Mouse (Mus musculus) heart, embryonic 11.5 days (tissue): Measurements from ENCODE around the gene Atxn7l1. TPM values are rescaled to one million over a fixed set of nuclear protein-coding genes. Genes with fewer than 3 reads are reported as not detected.

ENCODE experiments used
- ATAC-seq: fragments of 200-750 bp; cut with Nextera tagmentation; replicated peaks from 2 replicates; pipeline ENCODE4 v1.8.0; 2017; ENCODE audit warnings: moderate library complexity; ENCODE audit not compliant: insufficient number of reproducible peaks, low FRiP score, low TSS enrichment
- H3K27ac ChIP-seq: fragments of 300-500 bp; sonication (generic); 2 replicates; pipeline ENCODE4 v1.5.1; 2014; ENCODE audit warnings: mild to moderate bottlenecking, low read depth, low read length
- H3K27me3 ChIP-seq: fragments of 300-500 bp; sonication (generic); 2 replicates; pipeline ENCODE4 v1.6.1; 2014; ENCODE audit warnings: mild to moderate bottlenecking, low read length, mixed read lengths; ENCODE audit not compliant: control insufficient read depth, insufficient read depth
- H3K36me3 ChIP-seq: fragments of 300-500 bp; sonication (generic); 2 replicates; pipeline ENCODE4 v1.6.1; 2014; ENCODE audit warnings: mild to moderate bottlenecking, low read length, moderate library complexity, mixed read lengths; ENCODE audit not compliant: control insufficient read depth, insufficient read depth
- H3K4me1 ChIP-seq: fragments of 300-500 bp; sonication (generic); 2 replicates; pipeline ENCODE4 v1.6.1; 2014; ENCODE audit warnings: low read length; ENCODE audit not compliant: control insufficient read depth, insufficient read depth
- H3K4me2 ChIP-seq: fragments of 300-500 bp; sonication (generic); 2 replicates; pipeline ENCODE4 v1.6.1; 2014; ENCODE audit warnings: mild to moderate bottlenecking, moderate library complexity
- H3K4me3 ChIP-seq: fragments of 300-500 bp; sonication (generic); 2 replicates; pipeline ENCODE4 v1.5.1; 2014; ENCODE audit warnings: low read depth, low read length
- H3K9ac ChIP-seq: fragments of 300-500 bp; sonication (generic); 2 replicates; pipeline ENCODE4 v1.6.1; 2014; ENCODE audit warnings: mild to moderate bottlenecking, low read depth, low read length, moderate library complexity
- H3K9me3 ChIP-seq: fragments of 300-500 bp; sonication (generic); replicated peaks from 2 replicates; pipeline ENCODE4 v1.6.1; 2016; ENCODE audit warnings: low read length; ENCODE audit not compliant: control insufficient read depth
- WGBS: fragments of 180-500 bp; shearing (Covaris S2); extraction: QIAGEN DNeasy Blood & Tissue Kit; methylation state at CpG from one replicate; pipeline ENCODE4 v1.1.7; 2014; ENCODE audit not compliant: insufficient replicate concordance; 5-methylcytosine and 5-hydroxymethylcytosine counted together
- polyA plus RNA-seq: library from polyadenylated mRNA; unstranded; fragments of >200 nt; fragmentation: Nextera tagmentation; extraction: Ambion mirVana; gene quantifications from 2 replicates; pipeline ENCODE4 v1.2.1, GENCODE M21; 2014

Atxn7l1 gene
- polyA plus RNA-seq, 1 experiment from 2014 or later, result 15.6 TPM

GRCm38 (mm10) chr12:33390844-33391560 is 243.5 kb downstream of the Atxn7l1 start:
- H3K4me3 ChIP-seq, result no peak overlapping the region
- H3K36me3 ChIP-seq, result no peaks in the 10 kb centered on the region
- no peaks in the 10 kb centered on the region for H3K9me3 ChIP-seq
- WGBS, result 50% methylated on average over 2 of the region's 2 CpGs
- no peak overlapping the region for H3K9ac ChIP-seq
- H3K27me3 ChIP-seq, result no peaks in the 10 kb centered on the region; the same call in 1 of the 2 replicates
- no peak overlapping the region for H3K27ac ChIP-seq
- H3K4me1 ChIP-seq, result peaks cover 5% of the 10 kb centered on the region; the same call in 1 of the 2 replicates
- no peak overlapping the region for H3K4me2 ChIP-seq
- ATAC-seq, result no peak

DNA sequence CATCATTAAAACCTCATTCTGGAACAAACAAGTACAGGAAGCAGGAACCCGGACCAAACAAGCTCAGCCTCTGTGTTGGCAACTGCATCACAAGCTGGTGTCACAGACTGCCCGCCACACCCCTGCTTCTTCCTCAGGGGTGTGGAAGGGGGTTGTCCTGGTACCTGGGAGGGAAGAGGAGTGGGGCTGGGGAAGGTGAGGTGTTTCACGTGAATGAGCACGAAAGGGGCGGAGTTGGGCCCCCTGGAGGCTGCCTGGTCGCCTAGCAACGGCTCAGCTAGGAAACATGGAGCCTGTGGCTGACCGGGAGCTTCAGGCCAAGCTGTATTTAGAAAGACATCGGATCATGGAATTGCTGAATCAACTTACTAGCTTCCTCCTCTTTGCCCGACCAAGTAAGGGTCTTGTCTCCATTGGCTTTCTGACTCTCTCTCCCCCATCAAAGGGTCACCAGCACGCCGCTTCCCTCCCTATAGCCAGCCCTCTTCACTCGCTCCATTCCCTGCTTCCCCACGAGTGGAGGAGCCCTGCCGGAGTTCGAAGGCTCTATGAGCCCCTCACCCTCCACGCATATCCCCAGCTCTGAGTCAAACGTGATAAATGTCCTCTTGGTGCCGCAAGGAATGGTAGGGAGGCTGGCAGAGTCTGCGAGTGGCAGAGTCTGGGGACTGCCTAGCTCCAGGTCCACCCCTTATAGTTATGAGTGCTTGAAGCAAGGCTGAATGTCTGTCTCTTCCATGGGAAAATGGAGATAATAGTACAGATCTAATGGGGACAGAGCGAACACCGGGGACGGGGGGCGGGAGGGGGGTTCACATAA is 247.5 kb downstream of the Atxn7l1 start, which contains the start of gene Efcab10:
Efcab10 (plus strand) TSS at position 51 of the 820 bp plus-strand sequence.
- H3K27me3 ChIP-seq, result no peaks in the 10 kb centered on the region
- no peak within 1 kb of the TSS for H3K27ac ChIP-seq
- no peaks in the 10 kb centered on the region for H3K36me3 ChIP-seq
- H3K4me2 ChIP-seq, result peak within 1 kb of the TSS; percentile 69
- H3K9me3 ChIP-seq, result no peaks in the 10 kb centered on the region
- H3K4me3 ChIP-seq, result peak within 1 kb of the TSS; percentile 28
- ATAC-seq, result no peak
- H3K4me1 ChIP-seq, result peaks cover 5% of the 10 kb centered on the region; the same call in 1 of the 2 replicates
- H3K9ac ChIP-seq, result peak within 1 kb of the TSS; percentile 59
- 14% methylated on average over 24 of the region's 24 CpGs for WGBS

DNA sequence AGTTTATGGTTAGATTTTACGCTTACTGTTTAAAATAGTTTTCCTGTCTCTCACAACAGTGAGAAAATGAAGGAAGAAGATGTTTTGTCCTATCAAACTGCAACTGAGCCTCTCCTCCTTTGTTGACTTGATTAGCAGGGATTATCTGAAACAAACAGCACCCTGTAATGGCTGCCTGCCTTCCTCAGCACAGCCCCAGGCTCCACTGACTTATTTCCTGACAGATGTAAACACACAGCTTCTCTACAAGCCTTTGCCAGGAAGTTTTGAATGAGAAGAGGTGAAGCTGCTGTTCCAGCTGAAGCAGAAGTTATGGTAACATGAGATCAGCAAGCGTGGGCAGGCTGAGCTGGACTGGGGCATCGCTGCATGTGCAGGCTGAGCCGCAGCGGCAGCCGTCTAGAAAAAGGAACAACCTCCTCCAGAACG is 255.8 kb downstream of the Atxn7l1 start:
- WGBS, result 42% methylated on average over 7 of the region's 7 CpGs
- Histone ChIP-seq H3K27me3 (no peaks in the 10 kb centered on the region), H3K4me1 (no peaks in the 10 kb centered on the region), H3K9me3 (no peaks in the 10 kb centered on the region), H3K36me3 (no peaks in the 10 kb centered on the region), H3K9ac (no peak overlapping the region), H3K4me3 (no peak overlapping the region), H3K4me2 (no peak overlapping the region), H3K27ac (no peak overlapping the region)
- no peak for ATAC-seq

DNA sequence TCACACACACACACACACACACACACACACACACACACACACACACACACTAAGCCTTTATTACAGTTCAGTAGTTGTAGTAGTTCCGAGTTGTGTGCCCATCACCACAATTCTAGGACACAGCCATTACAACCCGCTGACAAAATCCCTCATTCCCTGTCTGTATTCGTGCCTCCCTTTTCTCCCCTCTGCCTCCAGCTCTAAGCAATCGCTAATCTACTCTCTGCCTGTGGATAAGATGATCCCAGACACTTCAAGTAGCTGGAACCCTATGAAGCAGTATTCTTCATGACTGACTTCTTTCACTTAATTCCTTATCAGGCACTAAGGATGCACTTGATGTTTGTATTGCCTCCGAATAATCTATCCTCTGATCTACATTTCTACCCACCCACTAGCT is 257.5 kb downstream of the Atxn7l1 start:
- 56% methylated on average over 5 of the region's 5 CpGs for WGBS
- Histone ChIP-seq H3K4me1 (no peaks in the 10 kb centered on the region), H3K36me3 (no peaks in the 10 kb centered on the region), H3K27me3 (no peaks in the 10 kb centered on the region), H3K9ac (no peak overlapping the region), H3K4me3 (no peak overlapping the region), H3K27ac (no peak overlapping the region), H3K9me3 (no peaks in the 10 kb centered on the region), H3K4me2 (no peak overlapping the region)
- ATAC-seq, result no peak

DNA sequence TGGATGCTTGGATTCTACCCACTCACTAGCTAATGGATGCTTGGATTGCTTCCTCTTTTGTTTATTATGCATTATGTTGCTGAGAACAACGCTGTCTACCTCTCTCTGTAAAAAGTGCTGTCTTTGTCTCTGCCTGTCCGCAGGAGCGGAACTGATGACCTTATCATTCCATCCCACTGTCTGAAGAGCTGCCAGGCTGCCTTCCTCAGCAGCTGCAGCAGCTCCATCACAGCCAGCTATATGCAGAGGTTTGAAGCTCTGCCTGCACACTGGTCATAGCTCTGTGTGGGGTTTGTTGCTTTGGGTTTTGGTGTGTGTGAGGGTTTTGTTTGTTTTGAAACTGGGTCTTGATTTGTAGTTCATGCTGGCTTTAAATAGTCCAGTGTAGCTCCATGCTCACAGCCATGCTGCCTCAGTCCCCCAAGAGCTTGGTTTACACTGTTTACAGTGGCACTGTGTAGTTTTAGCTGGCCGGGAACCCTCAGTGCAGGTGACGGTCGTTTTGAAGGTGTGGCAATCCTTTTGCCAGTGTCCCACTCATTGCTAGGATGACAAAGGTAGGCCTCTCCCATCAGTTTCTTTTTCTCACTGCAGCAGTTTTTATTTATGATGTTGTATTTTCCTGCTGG is 258.0 kb downstream of the Atxn7l1 start:
- H3K36me3 ChIP-seq, result no peaks in the 10 kb centered on the region
- 48% methylated on average over 6 of the region's 6 CpGs for WGBS
- H3K9me3 ChIP-seq, result no peaks in the 10 kb centered on the region

GRCm38 (mm10) chr12:33411580-33412151 is 264.2 kb downstream of the Atxn7l1 start:
- Histone ChIP-seq H3K27ac (no peak overlapping the region), H3K4me1 (no peaks in the 10 kb centered on the region), H3K27me3 (peaks cover 3% of the 10 kb centered on the region; the same call in 1 of the 2 replicates), H3K9ac (no peak overlapping the region), H3K36me3 (no peaks in the 10 kb centered on the region), H3K4me3 (no peak overlapping the region), H3K9me3 (no peaks in the 10 kb centered on the region), H3K4me2 (no peak overlapping the region)
- WGBS, result 48% methylated on average over 6 of the region's 6 CpGs
- no peak for ATAC-seq

More for the DNA sequence above, 258.0 kb downstream of the Atxn7l1 start:
- Histone ChIP-seq H3K9ac (no peak overlapping the region), H3K4me2 (no peak overlapping the region), H3K4me3 (no peak overlapping the region), H3K27ac (no peak overlapping the region), H3K4me1 (no peaks in the 10 kb centered on the region), H3K27me3 (no peaks in the 10 kb centered on the region)
- ATAC-seq, result no peak

Other genes starting within 250 kb of the Atxn7l1 start
- gene Sypl, start 193.8 kb upstream of the Atxn7l1 start, polyA plus RNA-seq, result 85.0 and 96.3 TPM in 2 replicates
- gene Cdhr3, start 54.8 kb upstream of the Atxn7l1 start, polyA plus RNA-seq, result not detected in 2 replicates
- not detected in 2 replicates for gene Efcab10, start 247.2 kb downstream of the Atxn7l1 start, polyA plus RNA-seq